Mouse (Mus musculus) MEL (cell line): ENCODE results near the gene Nsrp1. TPM values are rescaled to one million over a fixed set of nuclear protein-coding genes. Genes with fewer than 3 reads are reported as not detected.

Experiments used
- DNase-seq: peaks from one replicate; pipeline ENCODE4 v3.0.0; 2011; ENCODE audit warnings: low read depth, low spot score
- H3K27ac ChIP-seq: 2 replicates; pipeline ENCODE4 v1.5.1; 2012; ENCODE audit warnings: low read depth, mild to moderate bottlenecking, control low read depth, low read length, moderate library complexity; ENCODE audit not compliant: control insufficient read depth
- H3K27me3 ChIP-seq, 2 experiments: fragments of 150-350 bp in 1 of 2; sonication (generic) in 1 of 2; 2 replicates each; pipeline ENCODE4 v1.6.1; 2012; ENCODE audit warnings: low read length in 2 of 2, mild to moderate bottlenecking in 2 of 2, improper control_type of control experiment in 1 of 2, moderate library complexity in 1 of 2; ENCODE audit not compliant: insufficient read depth in 2 of 2, control insufficient read depth in 1 of 2
- H3K36me3 ChIP-seq, 2 experiments: 2 replicates each; pipeline ENCODE4 v1.6.1; 2012 to 2014; ENCODE audit warnings: low read length in 2 of 2, improper control_type of control experiment in 1 of 2, inconsistent platforms in 1 of 2, mild to moderate bottlenecking in 1 of 2; ENCODE audit not compliant: insufficient read depth in 2 of 2, control insufficient read depth in 1 of 2
- H3K4me1 ChIP-seq, 2 experiments: fragments of 150-350 bp in 1 of 2; sonication (generic) in 1 of 2; 2 replicates each; pipeline ENCODE4 v1.6.1; 2012; ENCODE audit warnings: low read length in 2 of 2, improper control_type of control experiment in 1 of 2, mild to moderate bottlenecking in 1 of 2; ENCODE audit not compliant: insufficient read depth in 2 of 2, control insufficient read depth in 1 of 2
- H3K4me3 ChIP-seq, 2 experiments: fragments of 150-350 bp in 1 of 2; sonication (generic) in 1 of 2; 2 replicates each; pipeline ENCODE4 v1.5.1; 2012; ENCODE audit warnings: low read depth in 2 of 2, low read length in 2 of 2, mild to moderate bottlenecking in 2 of 2, moderate library complexity in 2 of 2, control low read depth in 1 of 2, improper control_type of control experiment in 1 of 2; ENCODE audit not compliant: control insufficient read depth in 1 of 2, insufficient read depth in 1 of 2
- H3K79me2 ChIP-seq: 2 replicates; pipeline ENCODE4 v1.6.1; 2012; ENCODE audit warnings: mild to moderate bottlenecking, low read length, moderate library complexity; ENCODE audit not compliant: control insufficient read depth, poor library complexity, insufficient read depth
- H3K9ac ChIP-seq: 2 replicates; pipeline ENCODE4 v1.6.1; 2012; ENCODE audit warnings: low read depth, mild to moderate bottlenecking, control low read depth, low read length, moderate library complexity; ENCODE audit not compliant: control insufficient read depth, poor library complexity, severe bottlenecking
- H3K9me3 ChIP-seq: fragments of 150-350 bp; sonication (generic); replicated peaks from 2 replicates; pipeline ENCODE4 v1.6.1; 2012; ENCODE audit warnings: mild to moderate bottlenecking, low read length, improper control_type of control experiment, moderate library complexity; ENCODE audit not compliant: insufficient read depth
- BHLHE40 ChIP-seq: IDR thresholded peaks from 2 replicates; pipeline ENCODE4 v1.6.1; 2012; ENCODE audit warnings: low read depth, mild to moderate bottlenecking, inconsistent platforms, low read length, improper control_type of control experiment, borderline replicate concordance
- CHD1 ChIP-seq: IDR thresholded peaks from 2 replicates; pipeline ENCODE4 v1.6.1; 2012; ENCODE audit warnings: low read depth, mild to moderate bottlenecking, inconsistent platforms, low read length, improper control_type of control experiment
- CHD2 ChIP-seq: IDR thresholded peaks from 2 replicates; pipeline ENCODE4 v1.6.1; 2011; ENCODE audit warnings: low read length, improper control_type of control experiment
- GATA1 ChIP-seq: IDR thresholded peaks from 2 replicates; pipeline ENCODE4 v1.6.1; 2011; ENCODE audit warnings: low read depth, low read length, improper control_type of control experiment
- KAT2A ChIP-seq: conservative IDR thresholded peaks from 2 replicates; pipeline ENCODE4 v1.6.1; 2012; ENCODE audit warnings: low read depth, low read length, improper control_type of control experiment, inconsistent platforms
- MEF2A ChIP-seq: IDR thresholded peaks from 2 replicates; pipeline ENCODE4 v1.6.1; 2014; ENCODE audit warnings: low read depth, mild to moderate bottlenecking, inconsistent platforms, low read length, improper control_type of control experiment; ENCODE audit not compliant: poor library complexity, insufficient replicate concordance, severe bottlenecking; ENCODE audit errors: extremely low read depth
- MYC ChIP-seq: IDR thresholded peaks from 2 replicates; pipeline ENCODE4 v1.6.1; 2011; ENCODE audit warnings: low read depth, mild to moderate bottlenecking, low read length, improper control_type of control experiment, moderate library complexity
- POLR2AphosphoS5 ChIP-seq: IDR thresholded peaks from 2 replicates; pipeline ENCODE4 v1.6.1; 2012; ENCODE audit warnings: low read depth, borderline replicate concordance, mild to moderate bottlenecking, inconsistent platforms, low read length, moderate library complexity, mixed read lengths
- TCF12 ChIP-seq: IDR thresholded peaks from 2 replicates; pipeline ENCODE4 v1.6.1; 2014; ENCODE audit warnings: low read depth, mild to moderate bottlenecking, inconsistent platforms, low read length, improper control_type of control experiment, moderate library complexity
- USF1 ChIP-seq: IDR thresholded peaks from 2 replicates; pipeline ENCODE4 v1.6.1; 2014; ENCODE audit warnings: low read depth, mild to moderate bottlenecking, inconsistent platforms, low read length, improper control_type of control experiment, moderate library complexity
- USF2 ChIP-seq, 2 experiments: IDR thresholded peaks; 2 replicates each; pipeline ENCODE4 v1.6.1; 2011 to 2012; ENCODE audit warnings: improper control_type of control experiment in 2 of 2, low read length in 2 of 2, borderline replicate concordance in 1 of 2, inconsistent platforms in 1 of 2, low read depth in 1 of 2, mild to moderate bottlenecking in 1 of 2; ENCODE audit not compliant: insufficient read depth in 1 of 2
- polyA plus RNA-seq, 2 experiments: library from polyadenylated mRNA; stranded (reverse) in 1 of 2; unstranded in 1 of 2; fragments of >175 nt in 1 of 2; fragments of >200 nt in 1 of 2; gene quantifications; 2 replicates each; pipeline versions ENCODE4 v1.2.1 to v1.2.4; 2012; ENCODE audit warnings: low replicate concordance in 2 of 2, low read depth in 1 of 2; ENCODE audit not compliant: insufficient read length in 2 of 2, insufficient read depth in 1 of 2, missing spikeins in 1 of 2
- total RNA-seq: library from RNA; depleted of rRNA; stranded (reverse); fragments of 300-350 nt; gene quantifications from 2 replicates; pipeline ENCODE4 v1.2.3, GENCODE M21; 2012

The Nsrp1 gene
- total and polyA plus RNA-seq, 3 experiments: 21.0 to 140 (median 21.6) TPM

DNA sequence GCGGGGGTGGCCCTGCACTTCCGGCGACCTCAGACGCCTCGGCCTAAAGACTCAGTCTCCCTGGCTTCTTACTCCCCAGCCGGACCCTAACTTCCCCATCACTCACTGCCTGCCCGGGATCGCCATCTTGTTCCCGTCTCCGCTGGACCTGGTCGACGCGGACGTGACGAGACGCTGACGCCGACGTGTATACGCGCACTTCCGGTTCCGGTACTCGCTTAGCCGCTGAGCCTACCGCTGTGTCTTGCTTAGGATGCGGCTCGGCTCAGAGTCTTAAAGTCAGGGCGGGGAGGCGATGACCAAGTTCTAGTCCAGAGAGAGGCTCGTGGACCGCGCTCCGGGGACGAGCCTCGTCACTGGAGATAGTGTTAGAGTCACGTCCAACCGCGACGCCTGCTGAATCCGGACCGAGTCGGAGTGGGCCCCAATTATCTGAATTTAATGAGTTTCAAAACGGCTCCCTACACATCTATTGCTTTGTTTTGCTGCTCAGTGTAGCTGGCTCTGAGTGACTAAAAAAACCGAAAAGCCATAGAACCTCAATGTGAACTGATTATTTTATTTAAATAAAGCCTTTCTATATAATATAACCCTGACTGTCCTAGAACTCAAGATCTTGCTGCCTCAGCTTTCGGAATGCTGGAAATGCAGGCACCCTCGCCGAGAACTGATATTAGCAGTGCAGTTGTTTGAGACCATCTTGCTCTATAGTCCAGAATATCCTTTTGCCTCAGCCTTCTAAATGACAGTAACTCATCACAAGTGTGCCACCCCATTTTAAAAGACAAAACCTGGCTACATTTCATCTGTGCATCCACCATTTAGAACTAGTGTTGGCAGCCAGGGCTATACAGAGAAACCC, at the start of gene Nsrp1 (continued):
- no peak for TF ChIP-seq GATA1
- TF ChIP-seq, all 39 proteins: peak for 20

DNA sequence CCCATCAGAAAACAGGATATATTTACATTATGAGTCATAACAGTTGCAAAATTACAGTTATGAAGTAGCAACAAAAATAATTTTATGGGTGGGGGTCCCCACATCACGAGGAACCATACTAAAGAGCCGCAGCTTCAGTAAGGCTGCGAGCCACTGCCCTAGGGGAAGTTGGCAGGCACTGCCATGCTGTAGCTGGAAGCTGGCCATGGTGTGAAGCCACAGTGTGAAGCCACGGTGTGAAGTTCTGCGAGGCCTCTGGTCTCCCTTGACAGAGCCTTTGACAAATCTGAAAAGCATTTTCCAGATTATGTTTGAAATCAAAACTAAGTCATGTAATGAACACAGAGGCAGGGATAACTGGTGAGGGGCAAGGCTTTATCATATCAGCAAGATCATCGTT, 32.9 kb upstream of the Nsrp1 start:
- H3K9ac ChIP-seq: no peak overlapping the region
- no peaks in the 10 kb centered on the region for H3K36me3 ChIP-seq
- H3K27ac ChIP-seq: no peak overlapping the region
- no peaks in the 10 kb centered on the region; a peak in 1 of 4 replicates for H3K27me3 ChIP-seq
- H3K79me2 ChIP-seq: no peaks in the 10 kb centered on the region
- TF ChIP-seq CHD2 (no peak), USF2 (IDR thresholded peaks at IDR 0.05; ENCODE audit: borderline replicate concordance in 1 of 2, insufficient read depth in 1 of 2, low read depth in 1 of 2, low read length in 2 of 2) (no peak), CHD1 (no peak), MEF2A (no peak), KAT2A (no peak), POLR2AphosphoS5 (no peak)
- H3K9me3 ChIP-seq: no peaks in the 10 kb centered on the region
- H3K4me1 ChIP-seq: peaks cover 0 to 6% of the 10 kb centered on the region in 2 experiments; a peak in 1 of 4 replicates
- no peak for DNase-seq
- H3K4me3 ChIP-seq: no peak overlapping the region

DNA sequence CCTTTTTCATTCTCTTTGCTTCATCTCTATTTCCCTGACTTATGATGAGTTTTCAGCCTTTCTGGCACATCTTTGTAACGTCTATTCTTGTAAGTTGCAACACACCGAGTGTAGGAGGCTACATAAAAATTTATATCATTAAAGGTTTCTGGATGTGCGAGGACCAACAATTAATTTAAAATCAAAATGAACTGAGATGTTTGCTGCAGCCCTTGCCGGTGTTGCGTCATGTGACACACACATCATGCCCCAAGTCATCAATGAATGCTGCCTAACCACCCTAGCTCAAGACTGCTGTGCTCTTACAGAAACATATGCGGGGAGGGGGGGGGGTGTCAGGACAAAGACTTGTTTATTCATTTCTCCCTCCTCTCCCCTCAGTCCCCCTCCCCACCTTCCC, 30.2 kb upstream of the Nsrp1 start:
- no peak for DNase-seq
- H3K4me3 ChIP-seq: no peak overlapping the region
- no peaks in the 10 kb centered on the region for H3K27me3 ChIP-seq
- peaks cover 0 to 6% of the 10 kb centered on the region in 2 experiments; a peak in 1 of 4 replicates for H3K4me1 ChIP-seq
- H3K27ac ChIP-seq: no peak overlapping the region
- H3K9me3 ChIP-seq: no peaks in the 10 kb centered on the region
- H3K9ac ChIP-seq: no peak overlapping the region
- TF ChIP-seq MYC (no peak), BHLHE40 (no peak), USF1 (peak; percentile 57; the same call in 1 of the 2 replicates), TCF12 (no peak)
- no peaks in the 10 kb centered on the region for H3K79me2 ChIP-seq
- no peaks in the 10 kb centered on the region for H3K36me3 ChIP-seq
